Mouse (Mus musculus) lung, adult 2 months (tissue): Measurements from ENCODE around the gene Serpina3b.

ENCODE experiments used
- CTCF ChIP-seq: fragments of 200-500 bp; IDR thresholded peaks from 2 replicates; pipeline ENCODE4 v1.5.1; 2011; ENCODE audit warnings: mild to moderate bottlenecking, low read length, control low read depth; ENCODE audit not compliant: insufficient read depth
- POLR2A ChIP-seq: fragments of 200-500 bp; IDR thresholded peaks from 2 replicates; pipeline ENCODE4 v1.6.1; 2011; ENCODE audit warnings: low read depth, mild to moderate bottlenecking, control low read depth, low read length, borderline replicate concordance; ENCODE audit errors: extremely low read depth

GRCm38 (mm10) chr12:104090119-104090518 is 37.7 kb upstream of the Serpina3b start:
- TF ChIP-seq CTCF (no peak), POLR2A (no peak)
